In genomic region chr2:53437046-53437815, GRCm38 (mm10) we compare ENCODE assay signal across 12 mouse cellular contexts.
DNase-seq lines count a peak whose midpoint lies in the region; ATAC-seq and TF ChIP-seq lines count a peak whose summit lies in the region.
"Had no signal": no experiment of that assay in that cellular context is flagged by ENCODE, and none has a peak within 500 bp of the region (broad histone marks: within the 10 kb centered on the region; RNA-seq: fewer than 3 reads in every experiment).

No protein-coding gene starts in this region.

- peak overlapping the region; percentile 41 for H3K27ac ChIP-seq in hindbrain, embryonic 15.5 days (replicated peaks)
- H3K27ac ChIP-seq in midbrain, embryonic 15.5 days: peak overlapping the region; percentile 62
- no peak overlapping the region for H3K27ac ChIP-seq in intestine, postnatal 0 days (ENCODE audit: low read depth, low read length)
- H3K27ac ChIP-seq: embryonic facial prominence, embryonic 13.5 days; limb, embryonic 15.5 days had no signal

- TF ChIP-seq CTCF in brain, embryonic 14.5 days (IDR thresholded peaks at IDR 0.05; ENCODE audit: borderline replicate concordance, extremely low read depth, insufficient read depth, insufficient read length): no peak
- no peak for TF ChIP-seq CTCF in intestine, postnatal 0 days (IDR thresholded peaks at IDR 0.05; ENCODE audit: low read depth)

- no peaks in the 10 kb centered on the region for H3K27me3 ChIP-seq in hindbrain, embryonic 15.5 days
- H3K27me3 ChIP-seq in midbrain, embryonic 15.5 days (replicated peaks): no peaks in the 10 kb centered on the region
- no peaks in the 10 kb centered on the region for H3K27me3 ChIP-seq in intestine, postnatal 0 days (replicated peaks; ENCODE audit: control insufficient read depth, insufficient read depth, low read length)
- H3K27me3 ChIP-seq: embryonic facial prominence, embryonic 13.5 days; limb, embryonic 15.5 days; megakaryocyte, embryonic 14.5 days had no signal

- DNase-seq in brain, embryonic 14.5 days (ENCODE audit: low read depth): peak; percentile 97
- peak; percentile 10 for DNase-seq in cerebellum, adult 9-10 months
- DNase-seq in B cell, adult 2 months: no peak
- DNase-seq: heart, postnatal 36 days had no signal

- peaks cover 12% of the 10 kb centered on the region for H3K4me1 ChIP-seq in hindbrain, embryonic 15.5 days (replicated peaks)
- H3K4me1 ChIP-seq in midbrain, embryonic 15.5 days: peaks cover 10% of the 10 kb centered on the region; the same call in 1 of the 2 replicates
- H3K4me1 ChIP-seq in intestine, postnatal 0 days (replicated peaks; ENCODE audit: control insufficient read depth, insufficient read depth, low read length): no peaks in the 10 kb centered on the region
- H3K4me1 ChIP-seq: embryonic facial prominence, embryonic 13.5 days; limb, embryonic 15.5 days; megakaryocyte, embryonic 14.5 days had no signal

- H3K4me3 ChIP-seq in hindbrain, embryonic 15.5 days: no peak overlapping the region
- no peak overlapping the region for H3K4me3 ChIP-seq in midbrain, embryonic 15.5 days
- no peak overlapping the region for H3K4me3 ChIP-seq in intestine, postnatal 0 days (ENCODE audit: low read depth, low read length)
- H3K4me3 ChIP-seq: embryonic facial prominence, embryonic 13.5 days; limb, embryonic 15.5 days; megakaryocyte, embryonic 14.5 days had no signal

- peak; percentile 94 for ATAC-seq in hindbrain, embryonic 15.5 days (ENCODE audit: low FRiP score, low read depth)
- ATAC-seq in midbrain, embryonic 15.5 days (replicated peaks): peak; percentile 92
- ATAC-seq in erythroid progenitor cell, adult 5-6 weeks (replicated peaks; ENCODE audit: low FRiP score, poor library complexity, severe bottlenecking): no peak
- no peak for ATAC-seq in intestine, postnatal 0 days
- ATAC-seq in inflammation-experienced regulatory T-cells, adult 6 months: no peak

- no peaks in the 10 kb centered on the region for H3K9me3 ChIP-seq in hindbrain, embryonic 15.5 days
- H3K9me3 ChIP-seq in midbrain, embryonic 15.5 days: no peaks in the 10 kb centered on the region
- no peaks in the 10 kb centered on the region for H3K9me3 ChIP-seq in intestine, postnatal 0 days (ENCODE audit: control insufficient read depth)
- H3K9me3 ChIP-seq: embryonic facial prominence, embryonic 13.5 days; limb, embryonic 15.5 days had no signal

- WGBS in hindbrain, embryonic 15.5 days: 46% methylated on average over 5 of the region's 5 CpGs
- 40% methylated on average over 5 of the region's 5 CpGs for WGBS in midbrain, embryonic 15.5 days
- 76% methylated on average over 5 of the region's 5 CpGs for WGBS in intestine, postnatal 0 days

- TF ChIP-seq POLR2A in brain, embryonic 14.5 days (IDR thresholded peaks at IDR 0.05; ENCODE audit: borderline replicate concordance, extremely low read depth, insufficient read depth, insufficient read length, poor library complexity, severe bottlenecking): no peak

- H3K36me3 ChIP-seq in hindbrain, embryonic 15.5 days: no peaks in the 10 kb centered on the region
- no peaks in the 10 kb centered on the region for H3K36me3 ChIP-seq in midbrain, embryonic 15.5 days (replicated peaks)
- H3K36me3 ChIP-seq in intestine, postnatal 0 days (ENCODE audit: control insufficient read depth, insufficient read depth): no peaks in the 10 kb centered on the region
- H3K36me3 ChIP-seq: embryonic facial prominence, embryonic 13.5 days; limb, embryonic 15.5 days had no signal

- H3K9ac ChIP-seq in hindbrain, embryonic 15.5 days: no peak overlapping the region
- no peak overlapping the region for H3K9ac ChIP-seq in midbrain, embryonic 15.5 days
- no peak overlapping the region for H3K9ac ChIP-seq in intestine, postnatal 0 days (ENCODE audit: low read depth, low read length)
- H3K9ac ChIP-seq: embryonic facial prominence, embryonic 13.5 days; limb, embryonic 15.5 days had no signal

- no peak overlapping the region for H3K4me2 ChIP-seq in hindbrain, embryonic 15.5 days
- H3K4me2 ChIP-seq in midbrain, embryonic 15.5 days: peak overlapping the region; percentile 2; the same call in 1 of the 2 replicates
- H3K4me2 ChIP-seq in intestine, postnatal 0 days (replicated peaks; ENCODE audit: low read depth): no peak overlapping the region
- H3K4me2 ChIP-seq: embryonic facial prominence, embryonic 13.5 days; limb, embryonic 15.5 days had no signal

Comparison
In these comparisons a context has a peak if more than half of its experiments do, and no peak if none do; other contexts are left out.
1. DNase-seq: peak in brain, embryonic 14.5 days (single experiment) and cerebellum, adult 9-10 months (single experiment); none in B cell, adult 2 months (0 of 2).
2. ATAC-seq: peak in hindbrain, embryonic 15.5 days (single experiment) and midbrain, embryonic 15.5 days (single experiment); none in erythroid progenitor cell, adult 5-6 weeks (single experiment), intestine, postnatal 0 days (single experiment) and inflammation-experienced regulatory T-cells, adult 6 months (single experiment).